In genomic region chr17:4661996-4662395, GRCm38 (mm10) we compare ENCODE assay signal across 26 mouse cellular contexts.
"Had no signal": no experiment of that assay in that cellular context is flagged by ENCODE, and none has a peak within 500 bp of the region (broad histone marks: within the 10 kb centered on the region; RNA-seq: fewer than 3 reads in every experiment).

No protein-coding gene starts in this region.

- H3K27me3 ChIP-seq: heart, embryonic 12.5 days; hindbrain, embryonic 12.5 days; intestine, embryonic 15.5 days; limb, embryonic 12.5 days; liver, embryonic 13.5 days; liver, embryonic 15.5 days had no signal

- H3K9ac ChIP-seq: forebrain, postnatal 0 days; heart, embryonic 12.5 days; hindbrain, embryonic 12.5 days; hindbrain, embryonic 14.5 days; intestine, embryonic 15.5 days; limb, embryonic 12.5 days; liver, embryonic 13.5 days; liver, embryonic 15.5 days; liver, postnatal 0 days had no signal

- H3K36me3 ChIP-seq: heart, embryonic 12.5 days; hindbrain, embryonic 10.5 days; hindbrain, embryonic 12.5 days; intestine, embryonic 15.5 days; limb, embryonic 10.5 days; limb, embryonic 12.5 days; liver, embryonic 13.5 days; liver, embryonic 15.5 days had no signal

- H3K9me3 ChIP-seq: heart, embryonic 12.5 days; hindbrain, embryonic 10.5 days; hindbrain, embryonic 12.5 days; intestine, embryonic 15.5 days; limb, embryonic 10.5 days; limb, embryonic 12.5 days; liver, embryonic 13.5 days; liver, embryonic 15.5 days had no signal

- DNase-seq: gastrocnemius, postnatal 14 days; heart, adult 18-20 months; heart, postnatal 10 days; heart, postnatal 4 days; kidney, adult 18-20 months; kidney, adult 8-10 months; kidney, postnatal 14 days; kidney, postnatal 36 days; liver; liver, embryonic 13.5 days; liver, postnatal 0 days had no signal

- H3K4me2 ChIP-seq: heart, embryonic 12.5 days; hindbrain, embryonic 12.5 days; hindbrain, embryonic 14.5 days; intestine, embryonic 15.5 days; limb, embryonic 12.5 days; liver, embryonic 11.5 days; liver, embryonic 13.5 days; liver, embryonic 15.5 days had no signal

- H3K27ac ChIP-seq: hindbrain, embryonic 10.5 days; hindbrain, embryonic 12.5 days; hindbrain, embryonic 14.5 days; intestine, embryonic 15.5 days; kidney, postnatal 0 days; left cerebral cortex, adult 2 months; limb, embryonic 10.5 days; limb, embryonic 12.5 days; liver, embryonic 13.5 days; liver, embryonic 15.5 days had no signal

- H3K4me3 ChIP-seq: heart, embryonic 12.5 days; hindbrain, embryonic 10.5 days; hindbrain, embryonic 12.5 days; intestine, embryonic 15.5 days; left cerebral cortex, adult 2 months; limb, embryonic 10.5 days; limb, embryonic 12.5 days; liver, embryonic 13.5 days; liver, embryonic 15.5 days had no signal

- H3K4me1 ChIP-seq: heart, embryonic 12.5 days; hindbrain, embryonic 10.5 days; hindbrain, embryonic 12.5 days; intestine, embryonic 15.5 days; limb, embryonic 10.5 days; limb, embryonic 12.5 days; liver, embryonic 13.5 days; liver, embryonic 15.5 days had no signal

- ATAC-seq: forebrain, postnatal 0 days; hindbrain, embryonic 16.5 days; inflammation-experienced regulatory T-cells, adult 6 months; intestine, embryonic 15.5 days; intestine, postnatal 0 days; liver, postnatal 0 days had no signal
